Mouse (Mus musculus): Measurements from ENCODE around the gene Ckap5. TPM values are rescaled to one million over a fixed set of nuclear protein-coding genes. Genes with fewer than 3 reads are reported as not detected.

Ckap5 gene
- polyA plus RNA-seq, 2 experiments: 20.6 to 35.9 TPM

DNA sequence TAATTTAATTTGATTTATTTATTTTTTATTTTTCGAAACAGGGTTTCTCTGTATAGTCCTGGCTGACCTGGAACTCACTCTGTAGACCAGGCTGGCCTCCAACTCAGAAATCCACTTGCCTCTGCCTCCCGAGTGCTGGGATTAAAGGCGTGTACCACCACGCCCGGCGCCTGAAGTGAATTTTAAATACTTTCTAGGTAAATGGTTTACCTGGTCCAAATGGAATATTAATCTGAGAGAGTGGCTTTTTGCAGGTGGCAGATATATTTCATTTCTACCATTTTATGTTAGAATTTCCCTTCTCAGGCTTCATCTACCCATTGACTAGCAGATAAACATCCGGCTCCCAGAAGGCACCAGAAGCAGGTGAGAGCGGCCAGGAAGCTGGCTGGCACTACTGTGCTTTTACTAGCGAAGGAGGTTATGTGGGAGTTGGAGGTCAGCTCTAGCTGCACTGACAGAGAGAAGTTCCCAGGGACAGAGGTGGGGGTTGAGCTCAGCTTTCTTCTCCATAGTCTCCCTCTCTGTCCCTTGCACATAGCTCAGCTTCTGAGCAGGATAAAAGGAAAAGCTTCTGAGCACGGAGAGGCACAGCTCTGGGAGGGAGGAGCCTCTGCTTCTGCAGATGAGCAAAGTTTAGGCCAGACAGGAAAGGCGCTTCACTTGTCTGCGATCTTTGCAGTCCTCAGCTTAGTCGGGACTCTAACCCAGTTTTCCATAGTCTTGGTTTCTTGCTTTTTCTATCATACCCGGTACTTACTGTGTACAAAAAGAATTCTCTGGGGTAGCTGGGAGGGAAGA lies 125.1 kb downstream of the Ckap5 start:
- 75% methylated on average over 14 of the region's 14 CpGs for WGBS (ENCODE audit: insufficient replicate concordance)
- no peaks in the 10 kb centered on the region for H3K27me3 ChIP-seq (ENCODE audit: control insufficient read depth, insufficient read depth, low read length)
- H3K4me1 ChIP-seq (replicated peaks; ENCODE audit: control insufficient read depth in 2 of 2, insufficient read depth in 2 of 2, low read length in 1 of 2): peaks cover 10% of the 10 kb centered on the region in 2 experiments
- no peak overlapping the region for H3K9ac ChIP-seq (replicated peaks)
- no peak overlapping the region; a peak in 1 of 4 replicates for H3K4me3 ChIP-seq (ENCODE audit: insufficient read depth in 1 of 2, low read depth in 2 of 2, low read length in 2 of 2)
- H3K36me3 ChIP-seq (replicated peaks; ENCODE audit: control insufficient read depth, insufficient read depth, low read depth): peaks cover 18% of the 10 kb centered on the region
- peak overlapping the region; percentile 96 for H3K4me2 ChIP-seq (ENCODE audit: low read depth)
- H3K9me3 ChIP-seq (ENCODE audit: control insufficient read depth, low read length): no peaks in the 10 kb centered on the region
- no peak for DNase-seq (ENCODE audit: low read depth in 3 of 3, low spot score in 3 of 3)
- H3K27ac ChIP-seq: no peak overlapping the region
- TF ChIP-seq EP300 (IDR thresholded peaks at IDR 0.05; ENCODE audit: low read depth) (no peak), CTCF (IDR thresholded peaks at IDR 0.05; ENCODE audit: low read depth) (no peak)
- no peak for ATAC-seq (ENCODE audit: insufficient read depth)

DNA sequence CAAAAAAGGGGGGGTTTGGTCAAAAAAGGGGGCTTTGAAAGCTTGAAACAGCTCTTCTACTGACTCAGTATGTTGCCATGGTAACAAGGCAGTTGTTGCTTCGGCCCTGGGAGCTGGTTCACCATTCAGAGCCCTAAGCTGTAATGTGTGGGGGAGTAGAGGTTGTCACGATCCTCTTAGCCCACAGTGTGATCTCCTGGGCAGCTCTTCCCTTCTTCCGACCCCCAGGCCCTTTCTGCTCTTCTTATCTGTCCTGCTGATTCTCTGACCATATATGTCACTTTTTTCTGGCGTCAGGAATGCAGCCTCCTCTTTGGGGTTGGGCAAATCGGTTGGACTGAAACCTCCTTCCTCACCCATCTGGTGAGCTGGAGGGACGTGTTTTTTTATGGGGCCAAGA lies 126.3 kb downstream of the Ckap5 start:
- ATAC-seq (ENCODE audit: insufficient read depth): no peak
- DNase-seq (ENCODE audit: low read depth in 3 of 3, low spot score in 3 of 3): no peak
- Histone ChIP-seq H3K27me3 (ENCODE audit: control insufficient read depth, insufficient read depth, low read length) (no peaks in the 10 kb centered on the region), H3K9me3 (ENCODE audit: control insufficient read depth, low read length) (no peaks in the 10 kb centered on the region), H3K27ac (no peak overlapping the region), H3K4me3 (ENCODE audit: insufficient read depth in 1 of 2, low read depth in 2 of 2, low read length in 2 of 2) (no peak overlapping the region), H3K36me3 (replicated peaks; ENCODE audit: control insufficient read depth, insufficient read depth, low read depth) (peaks cover 16% of the 10 kb centered on the region), H3K9ac (replicated peaks) (no peak overlapping the region), H3K4me1 (replicated peaks; ENCODE audit: control insufficient read depth in 2 of 2, insufficient read depth in 2 of 2, low read length in 1 of 2) (peaks cover 10% of the 10 kb centered on the region in 2 experiments), H3K4me2 (ENCODE audit: low read depth) (no peak overlapping the region)
- TF ChIP-seq EP300 (IDR thresholded peaks at IDR 0.05; ENCODE audit: low read depth) (no peak), CTCF (IDR thresholded peaks at IDR 0.05; ENCODE audit: low read depth) (no peak)
- 70% methylated on average over 6 of the region's 6 CpGs for WGBS (ENCODE audit: insufficient replicate concordance)

DNA sequence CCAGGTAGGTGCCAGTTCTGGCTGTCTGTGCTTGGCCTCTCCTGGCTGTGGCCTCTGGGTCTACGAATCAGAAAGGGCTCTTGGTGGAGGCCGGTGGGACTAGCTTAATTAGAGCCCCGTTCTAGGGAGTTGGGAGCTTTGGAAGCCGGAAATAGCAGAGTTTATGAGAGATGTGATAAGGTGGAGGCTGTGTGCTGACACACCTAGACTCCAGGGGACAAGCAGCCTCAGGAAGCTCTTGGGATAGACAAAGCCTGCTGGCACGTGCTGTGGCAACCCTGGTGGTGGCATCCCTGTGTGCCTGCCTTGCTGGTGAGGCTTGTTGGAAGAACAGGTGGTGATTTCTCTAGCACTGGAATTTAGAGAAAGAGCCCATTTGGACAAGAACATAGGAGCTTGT lies 128.8 kb downstream of the Ckap5 start:
- no peaks in the 10 kb centered on the region for H3K9me3 ChIP-seq (ENCODE audit: control insufficient read depth, low read length)
- H3K4me3 ChIP-seq (ENCODE audit: insufficient read depth in 1 of 2, low read depth in 2 of 2, low read length in 2 of 2): no peak overlapping the region
- WGBS (ENCODE audit: insufficient replicate concordance): 71% methylated on average over 5 of the region's 5 CpGs
- ATAC-seq (ENCODE audit: insufficient read depth): no peak
- TF ChIP-seq CTCF (IDR thresholded peaks at IDR 0.05; ENCODE audit: low read depth): no peak
- no peak for TF ChIP-seq EP300 (IDR thresholded peaks at IDR 0.05; ENCODE audit: low read depth)
- H3K27me3 ChIP-seq (ENCODE audit: control insufficient read depth, insufficient read depth, low read length): no peaks in the 10 kb centered on the region
- DNase-seq (ENCODE audit: low read depth in 3 of 3, low spot score in 3 of 3): no peak
- no peak overlapping the region for H3K27ac ChIP-seq
- peaks cover 4 to 5% of the 10 kb centered on the region in 2 experiments for H3K4me1 ChIP-seq (replicated peaks; ENCODE audit: control insufficient read depth in 2 of 2, insufficient read depth in 2 of 2, low read length in 1 of 2)
- H3K36me3 ChIP-seq (replicated peaks; ENCODE audit: control insufficient read depth, insufficient read depth, low read depth): peaks cover 16% of the 10 kb centered on the region
- no peak overlapping the region for H3K4me2 ChIP-seq (ENCODE audit: low read depth)
- no peak overlapping the region for H3K9ac ChIP-seq (replicated peaks)

DNA sequence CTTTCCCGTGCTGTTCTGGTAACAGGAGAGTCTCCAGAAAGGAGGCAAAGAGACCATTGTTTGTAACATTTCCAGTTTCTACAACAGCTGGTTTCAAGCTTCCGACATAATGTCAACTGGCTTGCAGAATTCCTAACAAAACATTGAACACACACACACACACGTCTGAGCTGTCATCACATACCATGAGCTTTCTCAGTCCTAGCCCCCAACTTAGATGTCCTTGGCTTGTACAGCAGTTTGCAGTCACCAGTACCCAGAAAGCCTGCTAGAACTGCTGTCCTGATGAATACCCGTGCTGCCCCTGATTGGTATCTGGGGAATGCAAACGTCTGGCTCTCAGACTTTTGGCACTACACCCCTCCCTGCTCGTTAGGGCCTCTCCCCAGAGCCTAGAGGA lies 129.3 kb downstream of the Ckap5 start:
- ATAC-seq (ENCODE audit: insufficient read depth): no peak
- Histone ChIP-seq H3K36me3 (replicated peaks; ENCODE audit: control insufficient read depth, insufficient read depth, low read depth) (peaks cover 16% of the 10 kb centered on the region), H3K9me3 (ENCODE audit: control insufficient read depth, low read length) (no peaks in the 10 kb centered on the region), H3K4me1 (replicated peaks; ENCODE audit: control insufficient read depth in 2 of 2, insufficient read depth in 2 of 2, low read length in 1 of 2) (peaks cover 4 to 5% of the 10 kb centered on the region in 2 experiments), H3K4me3 (ENCODE audit: insufficient read depth in 1 of 2, low read depth in 2 of 2, low read length in 2 of 2) (no peak overlapping the region), H3K27me3 (ENCODE audit: control insufficient read depth, insufficient read depth, low read length) (no peaks in the 10 kb centered on the region), H3K9ac (replicated peaks) (no peak overlapping the region), H3K27ac (no peak overlapping the region), H3K4me2 (ENCODE audit: low read depth) (no peak overlapping the region)
- TF ChIP-seq CTCF (IDR thresholded peaks at IDR 0.05; ENCODE audit: low read depth) (no peak), EP300 (IDR thresholded peaks at IDR 0.05; ENCODE audit: low read depth) (no peak)
- WGBS (ENCODE audit: insufficient replicate concordance): 64% methylated on average over 6 of the region's 6 CpGs
- DNase-seq (ENCODE audit: low read depth in 3 of 3, low spot score in 3 of 3): no peak

DNA sequence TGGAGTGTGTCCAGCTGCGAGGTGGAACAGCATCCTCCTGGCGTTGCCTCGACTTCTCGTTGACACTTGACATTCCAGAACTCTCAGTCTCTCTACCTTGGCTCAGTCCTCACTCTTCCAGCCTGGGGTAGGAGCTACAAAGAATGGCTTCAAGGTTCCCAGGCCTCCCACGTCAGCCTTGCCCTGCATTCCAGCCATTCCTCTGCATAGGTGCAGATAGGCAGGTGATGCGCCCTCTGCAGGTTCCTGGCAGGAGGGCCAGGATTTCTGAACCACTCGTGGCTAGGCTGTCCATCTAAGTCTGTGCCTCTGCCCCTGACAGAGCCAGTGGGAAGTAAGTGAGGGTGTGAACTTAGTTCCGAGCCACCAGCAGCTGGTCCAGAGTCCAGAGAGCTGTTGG lies 130.2 kb downstream of the Ckap5 start:
- ATAC-seq (ENCODE audit: insufficient read depth): no peak
- TF ChIP-seq CTCF (IDR thresholded peaks at IDR 0.05; ENCODE audit: low read depth): peak; percentile 65
- TF ChIP-seq EP300 (IDR thresholded peaks at IDR 0.05; ENCODE audit: low read depth): no peak

More for the DNA sequence above, 130.2 kb downstream of the Ckap5 start:
- Histone ChIP-seq H3K36me3 (replicated peaks; ENCODE audit: control insufficient read depth, insufficient read depth, low read depth) (peaks cover 16% of the 10 kb centered on the region), H3K4me1 (replicated peaks; ENCODE audit: control insufficient read depth in 2 of 2, insufficient read depth in 2 of 2, low read length in 1 of 2) (0 out of 4 replicates have a peak, but pooled peaks cover 0 to under 1% of the 10 kb centered on the region in 2 experiments), H3K4me2 (ENCODE audit: low read depth) (no peak overlapping the region), H3K4me3 (ENCODE audit: insufficient read depth in 1 of 2, low read depth in 2 of 2, low read length in 2 of 2) (no peak overlapping the region), H3K9me3 (ENCODE audit: control insufficient read depth, low read length) (no peaks in the 10 kb centered on the region), H3K27ac (no peak overlapping the region), H3K27me3 (ENCODE audit: control insufficient read depth, insufficient read depth, low read length) (no peaks in the 10 kb centered on the region), H3K9ac (replicated peaks) (no peak overlapping the region)
- no peak for DNase-seq (ENCODE audit: low read depth in 3 of 3, low spot score in 3 of 3)
- WGBS (ENCODE audit: insufficient replicate concordance): 68% methylated on average over 8 of the region's 8 CpGs

All from liver, embryonic 14.5 days (tissue).